Mouse (Mus musculus) retina, postnatal 1 day (tissue): ENCODE measurements around the gene Olfr52.
"Not testable (repeated sequence)": the region's sequence is repeated elsewhere in the genome, so short reads cannot be mapped to it uniquely, and the experiment has no call there.

Experiments
- DNase-seq: peaks from one replicate; pipeline ENCODE4 v3.0.0-alpha.2; 2012

Olfr52 gene

DNA sequence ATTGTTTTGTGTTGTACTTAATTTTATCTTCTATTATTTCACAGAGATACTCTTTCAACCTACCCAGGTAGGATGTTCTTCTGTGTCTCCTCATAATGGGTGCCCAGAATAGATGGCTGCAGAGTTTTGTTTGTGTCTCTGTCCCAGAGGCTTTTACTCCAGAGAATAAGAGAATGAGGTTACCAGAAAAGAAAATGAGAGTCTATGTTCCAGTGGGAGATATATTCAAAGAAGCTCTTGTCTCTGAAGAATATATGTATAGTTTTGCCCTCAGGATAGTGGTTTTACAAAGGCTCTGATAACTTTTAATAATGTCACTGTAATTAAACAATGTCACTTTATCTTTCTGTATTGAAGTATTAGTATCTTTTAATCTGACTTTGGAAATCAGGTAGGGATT lies at the start of gene Olfr52:
Gene Olfr52 (minus strand): TSS at position 101 of the 400 bp plus-strand sequence.
- no peak for DNase-seq

DNA sequence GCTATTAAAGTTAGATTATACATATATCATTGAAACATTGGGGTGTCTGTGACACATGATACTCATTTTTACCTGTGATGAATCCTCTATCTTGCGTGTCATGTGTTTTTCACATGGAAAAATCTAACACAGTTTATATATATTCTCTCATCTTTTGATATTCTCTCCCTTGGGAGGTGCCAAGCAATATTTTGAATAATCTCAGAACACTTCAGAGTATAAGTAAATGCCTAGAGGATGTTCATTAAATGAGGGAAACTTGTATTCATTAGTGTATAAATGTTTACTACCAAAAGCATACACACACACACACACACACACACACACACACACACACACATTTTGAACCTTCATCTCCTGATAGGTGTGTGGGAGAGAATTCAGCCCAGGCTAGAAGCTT lies 45.8 kb upstream of the Olfr52 start, which contains the start of gene Olfr1047:
Gene Olfr1047 (minus strand): TSS at position 101 of the 400 bp plus-strand sequence.
- no peak for DNase-seq

DNA sequence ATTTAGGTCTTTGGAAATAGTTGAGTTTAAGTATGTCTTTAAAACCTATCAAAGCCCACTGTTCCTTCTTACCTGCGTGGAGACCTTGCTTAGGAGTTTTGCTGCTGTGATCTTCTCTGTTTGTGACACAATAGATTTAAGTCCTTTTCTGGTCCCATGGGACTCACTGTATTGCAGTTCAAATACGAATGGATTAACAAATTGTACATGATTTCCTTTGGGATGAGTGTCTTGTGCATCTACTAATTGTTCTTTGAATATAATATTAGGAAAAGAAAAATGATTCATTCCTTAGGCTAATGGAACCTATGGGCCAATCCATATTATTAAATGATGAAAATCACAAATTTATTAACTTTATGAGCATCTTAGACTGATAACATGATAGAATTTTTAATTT lies 33.7 kb upstream of the Olfr52 start, which contains the start of gene Olfr1046:
Gene Olfr1046 (minus strand): TSS at position 101 of the 400 bp plus-strand sequence.
- no peak for DNase-seq

DNA sequence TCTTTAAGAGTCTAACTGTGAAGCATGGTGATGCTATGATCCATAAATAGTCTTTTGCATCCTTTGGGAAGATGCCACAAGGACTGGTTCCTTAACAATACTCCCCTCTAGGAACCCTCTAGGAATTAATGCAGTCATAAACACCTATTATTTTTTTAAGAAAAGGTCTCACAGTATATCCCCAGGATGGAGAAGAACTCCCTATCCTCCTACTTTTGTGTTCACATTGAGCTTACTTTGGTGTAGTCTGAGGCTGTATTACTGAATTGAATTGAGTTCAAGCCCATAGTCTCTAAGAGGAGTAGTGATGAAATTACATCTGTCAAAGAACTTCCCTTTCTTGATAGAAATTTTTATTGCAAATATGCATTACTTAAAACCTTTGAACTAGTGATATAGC lies 17.4 kb upstream of the Olfr52 start, which contains the start of gene Olfr1045:
Gene Olfr1045 (minus strand): TSS at position 101 of the 400 bp plus-strand sequence.
- DNase-seq, result no peak

DNA sequence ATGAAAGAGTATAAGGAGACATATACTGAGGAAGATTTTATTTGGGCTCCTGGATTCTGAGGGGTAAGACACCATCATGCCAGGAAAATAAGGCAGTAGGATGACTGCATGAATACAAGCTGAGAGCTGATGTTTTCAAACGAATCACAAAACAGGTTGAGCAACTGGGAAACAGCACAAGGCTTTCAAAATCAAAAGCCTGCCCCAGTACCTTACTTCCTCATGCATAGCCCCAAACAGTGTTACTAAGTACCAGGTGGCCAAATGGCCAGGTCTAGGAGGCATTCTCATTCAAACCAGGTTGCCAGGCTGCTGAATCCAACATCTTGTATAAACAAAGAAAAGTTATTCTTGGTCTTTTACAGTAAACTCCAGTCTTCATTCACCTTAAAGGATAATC lies 10.4 kb upstream of the Olfr52 start:
- no peak for DNase-seq

DNA sequence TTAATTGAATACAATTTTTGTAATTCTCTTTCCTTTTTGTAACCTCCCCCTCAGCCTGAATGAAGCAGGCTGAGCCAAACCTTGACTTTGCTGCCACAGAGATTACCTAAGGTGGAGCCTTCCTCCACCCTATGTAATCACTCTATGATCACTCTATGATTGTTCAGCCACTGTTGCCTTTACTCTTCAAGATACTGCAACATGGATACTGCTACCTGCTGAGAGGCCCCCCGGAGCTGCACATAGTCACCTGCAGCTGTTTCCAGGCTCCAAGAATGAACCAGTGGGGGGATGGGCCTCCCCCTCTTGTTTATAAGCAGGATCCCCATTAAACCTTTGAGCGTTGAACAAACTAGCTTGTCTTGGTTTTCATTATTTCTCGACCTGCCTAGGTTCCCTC lies 5.5 kb downstream of the Olfr52 start:
- no peak for DNase-seq

DNA sequence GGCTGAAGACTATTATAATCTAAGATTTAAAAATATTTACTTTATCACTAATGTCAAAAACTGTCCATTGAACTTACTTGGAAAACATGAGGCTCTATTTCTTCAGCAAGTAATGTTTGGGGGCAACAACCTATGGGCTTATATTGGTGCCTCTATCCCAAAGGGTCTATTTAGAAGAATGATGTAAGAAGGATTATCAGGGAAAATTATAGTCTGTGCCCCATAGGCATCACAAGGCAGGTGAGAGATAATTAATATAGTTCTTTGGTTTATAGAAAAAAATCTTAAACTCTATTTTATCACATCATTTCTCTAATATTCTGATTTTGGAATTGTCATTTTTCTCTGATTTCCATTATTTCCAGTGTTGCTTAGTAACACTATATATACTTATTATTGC lies 7.8 kb downstream of the Olfr52 start, which contains the start of gene Olfr1044:
Gene Olfr1044 (minus strand): TSS at position 101 of the 400 bp plus-strand sequence.
- no peak for DNase-seq

DNA sequence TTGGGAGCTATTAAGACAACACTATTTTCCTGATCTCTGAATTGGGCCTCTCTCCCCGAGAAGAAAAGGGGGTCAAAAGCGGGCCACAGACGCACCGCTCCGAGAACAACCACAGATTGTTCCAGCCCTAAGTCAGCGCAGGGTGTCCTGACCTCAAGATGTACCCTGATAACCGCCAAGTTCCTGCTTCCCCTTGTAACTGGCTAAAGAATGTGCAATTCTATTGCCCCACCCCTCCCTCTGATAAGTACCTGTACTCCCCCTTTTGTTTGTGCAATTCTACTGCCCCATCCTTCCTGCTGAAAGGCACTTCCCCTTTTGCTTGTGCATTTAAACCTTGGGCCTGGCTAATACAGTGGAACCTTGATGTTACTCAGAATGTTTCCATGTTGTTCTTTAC lies 10.1 kb downstream of the Olfr52 start:
- DNase-seq, result not testable (repeated sequence)

DNA sequence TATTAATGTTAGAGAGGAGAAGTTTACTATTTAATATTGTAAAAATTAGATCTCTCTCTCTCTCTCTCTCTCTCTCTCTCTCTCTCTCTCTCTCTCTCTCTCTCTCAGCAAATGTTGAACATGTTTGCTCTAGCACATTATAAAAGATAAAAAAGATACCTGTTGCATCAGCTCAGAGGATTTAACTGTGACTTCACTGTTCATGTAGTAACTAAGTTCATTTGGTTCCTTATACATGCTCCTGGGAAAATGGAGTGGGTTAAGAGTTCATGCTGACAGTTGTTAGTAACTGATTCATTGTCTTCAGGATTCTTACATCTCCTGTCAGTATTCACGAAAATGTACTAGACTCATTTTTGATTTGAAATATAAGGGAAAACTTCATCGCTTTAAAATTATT lies 18.1 kb downstream of the Olfr52 start, which contains the start of gene Olfr1043:
Gene Olfr1043 (minus strand): TSS at position 101 of the 400 bp plus-strand sequence.
- DNase-seq, result no peak

DNA sequence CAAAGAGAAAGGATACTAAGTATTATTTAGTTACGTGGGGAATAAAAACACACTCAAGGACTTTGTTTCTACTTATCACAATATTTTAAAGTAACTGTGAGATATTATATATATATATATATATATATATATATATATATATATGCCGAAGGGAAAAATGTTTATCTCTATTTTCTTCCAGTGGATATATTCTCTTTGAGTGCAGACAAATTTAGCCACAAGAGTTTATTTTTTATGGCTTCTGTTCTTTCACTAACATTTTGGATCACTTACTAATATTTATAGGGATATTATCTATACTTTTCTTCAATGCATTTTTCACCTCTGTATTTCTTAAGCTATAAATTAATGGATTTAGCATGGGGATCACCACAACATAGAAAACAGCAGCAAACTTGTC lies 23.7 kb downstream of the Olfr52 start, which contains the start of gene Olfr1042:
Gene Olfr1042 (minus strand): TSS at position 101 of the 400 bp plus-strand sequence.
- DNase-seq, result no peak

DNA sequence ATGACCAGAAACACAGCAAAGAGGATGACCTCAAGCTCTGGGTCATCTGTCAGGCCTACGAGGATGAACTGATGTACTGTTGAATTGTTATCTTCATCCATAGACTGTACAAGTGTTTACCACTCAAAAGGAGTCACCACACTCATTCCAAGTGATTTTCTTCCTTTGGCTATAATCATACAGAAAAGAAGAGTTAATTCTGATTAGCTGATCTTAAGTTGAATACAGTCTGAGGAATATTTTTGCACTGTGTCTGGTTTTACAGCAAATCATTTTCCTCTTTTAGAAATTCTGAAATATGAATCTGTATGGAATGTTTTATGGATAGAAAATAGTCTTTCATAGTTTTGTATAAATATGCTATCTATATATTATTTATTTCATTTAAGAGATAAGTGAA lies 38.9 kb downstream of the Olfr52 start, which contains the start of gene Olfr1040:
Gene Olfr1040 (minus strand): TSS at position 101 of the 400 bp plus-strand sequence.
- no peak for DNase-seq

DNA sequence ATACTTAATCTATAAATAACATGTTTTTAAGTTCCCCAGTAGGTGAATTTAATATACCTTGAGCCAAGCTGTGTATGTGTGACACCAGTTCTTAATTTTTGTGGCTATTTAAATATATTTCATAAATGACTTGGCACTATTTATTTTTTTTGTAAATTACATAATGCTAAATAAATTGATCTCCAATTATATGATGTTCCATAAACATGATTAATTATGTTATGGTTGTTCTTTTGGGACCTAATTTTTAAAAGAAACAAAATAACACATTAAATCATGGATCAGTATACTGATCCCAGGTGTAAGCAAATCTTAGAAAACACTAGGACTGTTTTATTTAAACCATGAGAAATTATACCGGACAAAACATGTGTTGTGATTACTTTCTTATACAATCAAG lies 49.7 kb downstream of the Olfr52 start, which contains the start of gene Olfr1039:
Gene Olfr1039 (minus strand): TSS at position 101 of the 400 bp plus-strand sequence.
- DNase-seq, result no peak
